Mouse (Mus musculus) c-Kit-positive CD71-positive TER-119-negative erythroid progenitor cells, embryonic 14.5 days (primary cell): Measurements from ENCODE around the gene Scn1a.
A peak's percentile ranks its signal among the peaks of the same experiment; 100 is the strongest.

Experiments
- DNase-seq: peaks from one replicate; pipeline ENCODE4 v3.0.0-alpha.2; 2013; ENCODE audit warnings: low read depth

Gene Scn1a

DNA sequence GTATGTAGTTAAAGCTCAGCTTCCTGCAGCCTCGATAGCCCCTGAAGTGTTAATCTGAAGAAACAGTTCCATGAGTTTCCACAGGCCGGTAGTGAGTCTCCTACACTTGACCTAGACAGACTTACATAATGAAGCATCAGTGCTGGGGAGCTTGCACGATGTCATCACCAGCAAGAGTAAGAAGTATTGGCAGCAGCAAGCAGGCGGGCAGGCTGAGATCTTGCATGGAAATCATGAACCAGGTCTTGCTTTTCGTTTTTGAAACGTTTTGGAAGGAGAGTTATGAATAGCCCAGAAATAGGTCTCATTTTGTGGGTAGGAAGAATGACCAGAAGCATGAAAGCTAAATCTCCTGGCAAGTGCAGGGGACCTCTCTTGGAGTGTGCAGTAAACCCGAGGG is at the start of gene Scn1a:
Gene Scn1a (minus strand): TSS at position 130 of the 400 bp plus-strand sequence.
- DNase-seq = no peak

DNA sequence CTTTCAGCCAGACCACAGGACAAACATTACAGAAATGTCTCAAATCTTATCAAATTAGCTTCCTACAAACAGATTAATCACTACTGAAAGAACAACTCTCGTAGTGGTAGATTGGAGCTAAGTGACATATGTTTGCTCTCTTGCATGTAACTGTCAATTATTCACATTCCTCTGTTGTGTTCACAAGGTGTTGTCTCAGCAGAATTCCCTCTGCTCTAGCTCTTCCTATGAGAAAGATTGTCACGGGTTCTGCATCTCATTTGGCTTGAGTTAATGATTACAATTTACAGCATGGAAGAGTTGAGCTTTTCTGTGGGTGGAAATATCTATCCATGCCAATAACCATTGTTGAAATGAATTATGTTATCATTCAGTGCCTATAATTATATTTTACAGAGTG is 37.8 kb upstream of the Scn1a start:
- DNase-seq = no peak

DNA sequence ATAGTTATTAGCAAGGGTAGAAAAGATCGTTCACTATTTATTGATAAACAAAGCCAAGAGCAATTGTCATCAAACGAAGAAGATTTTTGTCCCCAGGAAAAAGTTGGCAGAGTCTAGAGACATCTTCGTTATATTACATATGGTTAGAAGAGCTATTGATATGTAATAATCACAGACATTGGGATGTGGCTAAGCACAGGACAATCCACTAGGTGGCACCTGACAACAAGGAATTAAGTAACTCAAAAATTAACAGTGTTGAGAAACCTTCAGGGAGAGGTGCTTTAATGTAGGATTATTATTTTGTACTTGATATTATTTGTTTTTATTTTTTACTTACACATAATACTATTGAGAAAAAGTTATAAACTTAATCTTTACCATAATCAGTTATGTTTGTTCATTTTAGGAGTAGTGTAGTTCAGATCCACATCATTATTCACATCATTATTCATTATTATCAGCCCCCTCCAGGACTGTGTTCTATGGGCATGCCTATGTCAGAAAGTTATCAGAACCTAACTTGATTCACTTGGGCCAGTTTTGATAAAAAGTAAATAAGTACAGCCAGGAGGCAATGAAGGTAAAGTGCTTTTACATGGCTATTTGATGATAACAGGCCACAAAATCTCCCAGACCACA is 32.7 kb upstream of the Scn1a start:
- DNase-seq = no peak

DNA sequence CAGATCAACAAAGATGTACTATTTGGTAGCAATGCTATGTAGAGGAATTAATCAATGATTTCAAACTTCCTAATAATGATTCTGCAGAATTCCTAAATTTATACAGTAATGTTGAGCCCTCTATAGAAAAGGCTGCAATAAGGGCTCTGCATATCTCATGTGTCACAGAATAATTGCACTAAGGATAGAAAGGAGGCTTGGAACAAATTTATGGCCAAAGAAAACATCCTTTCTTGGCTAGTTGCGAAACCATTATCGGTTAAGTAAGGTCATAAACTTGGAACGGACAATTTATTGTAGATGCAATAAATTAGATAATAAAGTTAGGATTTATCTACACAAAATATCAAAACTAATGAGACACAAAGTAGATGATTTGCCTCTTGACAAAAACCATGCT is 24.8 kb upstream of the Scn1a start:
- DNase-seq = no peak

DNA sequence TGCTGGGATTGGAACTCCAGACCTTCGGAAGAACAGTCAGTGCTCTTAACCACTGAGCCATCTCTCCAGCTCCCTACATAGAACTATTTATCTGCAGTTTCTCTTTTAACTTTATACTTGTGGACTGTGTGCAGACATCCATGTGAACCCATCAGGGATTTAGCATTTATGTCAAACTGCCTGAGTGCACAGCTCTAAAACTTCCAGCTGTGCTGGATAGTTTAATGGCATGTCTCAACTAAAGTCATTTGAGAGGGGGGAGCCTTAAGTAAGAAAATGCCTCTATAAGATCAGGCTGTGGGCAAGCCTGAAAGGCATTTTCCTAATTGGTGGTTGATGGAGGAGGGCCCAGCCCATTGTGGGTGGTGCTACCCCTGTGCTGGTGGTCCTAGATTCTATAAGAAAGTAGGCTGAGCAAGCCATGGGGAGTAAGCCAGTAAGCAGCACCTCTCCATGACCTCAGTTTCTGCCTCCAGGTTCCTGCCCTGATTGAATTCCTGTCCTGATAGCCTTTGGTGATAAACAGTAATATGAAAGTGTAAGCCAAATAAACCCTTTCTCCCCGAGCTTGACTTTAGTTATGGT is 24.3 kb upstream of the Scn1a start:
- no peak for DNase-seq

DNA sequence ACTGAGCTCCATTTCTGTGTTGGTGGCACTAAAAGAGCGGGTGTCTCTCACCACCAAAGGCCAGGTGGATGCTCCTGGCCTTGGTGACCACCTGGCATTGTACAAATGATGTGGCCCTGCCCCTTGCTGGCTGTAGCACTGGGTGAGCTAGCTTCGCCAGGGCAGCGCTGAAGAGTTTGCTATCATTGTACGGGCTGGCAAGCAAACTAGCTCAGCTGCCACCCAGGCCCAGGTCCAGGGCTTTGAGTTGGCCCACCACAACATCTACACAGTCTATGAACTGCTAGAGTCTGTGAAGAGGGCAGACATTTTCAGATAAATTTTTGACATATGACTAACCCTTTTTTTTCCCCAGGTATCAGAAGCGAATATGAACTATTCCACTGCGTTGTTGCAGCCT is 23.3 kb upstream of the Scn1a start:
- DNase-seq = no peak

DNA sequence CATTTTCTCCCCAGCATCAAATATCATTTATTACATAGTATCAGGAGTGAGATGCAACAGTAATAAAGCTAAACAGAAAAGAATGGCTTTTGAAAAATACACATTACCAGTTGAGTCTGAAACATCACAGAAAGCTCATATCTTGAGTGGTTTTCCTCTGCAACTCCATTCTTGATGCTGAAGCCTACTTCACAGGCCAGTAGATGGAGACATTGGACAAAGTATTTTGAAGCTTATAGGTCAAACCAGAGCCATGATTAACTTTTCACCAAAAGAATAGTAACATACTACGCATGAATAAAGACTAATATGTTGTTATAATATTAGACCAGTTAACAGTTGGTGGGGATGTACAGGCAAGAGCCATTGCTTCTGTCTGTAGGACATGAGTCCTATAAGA is 21.8 kb upstream of the Scn1a start:
- DNase-seq = no peak

DNA sequence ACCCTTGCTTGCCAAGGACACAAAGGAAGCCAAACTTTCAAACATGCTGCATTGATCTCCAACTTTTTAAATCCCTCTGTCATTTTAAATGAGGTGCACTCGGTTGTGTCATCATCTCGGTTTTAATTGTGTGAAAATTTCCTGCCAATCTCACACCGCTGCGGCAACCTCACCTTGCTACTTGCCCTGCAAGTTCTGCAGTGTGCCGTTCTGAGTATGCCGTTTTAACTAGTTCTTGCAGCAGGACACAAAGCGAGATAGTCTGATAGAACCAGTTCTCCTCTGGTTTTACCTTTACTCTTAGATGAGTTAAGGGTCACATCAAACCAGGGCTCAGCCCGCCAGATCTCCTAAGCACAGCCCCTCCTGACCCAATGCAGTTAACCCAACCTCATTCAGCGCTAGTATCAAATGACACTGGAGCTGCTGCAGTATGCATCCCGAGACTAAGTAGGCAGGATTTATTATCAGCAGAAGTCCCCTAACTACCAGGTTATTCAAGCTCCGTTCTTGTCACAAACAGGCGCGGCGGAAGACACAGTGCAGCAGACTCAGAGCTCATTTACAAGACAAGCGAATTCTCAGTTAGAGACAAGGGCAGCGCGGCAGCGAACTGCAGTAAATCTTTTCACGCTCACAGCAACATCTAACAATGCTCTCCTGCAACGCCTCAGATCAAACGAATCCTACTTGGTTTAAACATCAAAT is 722 bp downstream of the Scn1a start:
- no peak for DNase-seq

DNA sequence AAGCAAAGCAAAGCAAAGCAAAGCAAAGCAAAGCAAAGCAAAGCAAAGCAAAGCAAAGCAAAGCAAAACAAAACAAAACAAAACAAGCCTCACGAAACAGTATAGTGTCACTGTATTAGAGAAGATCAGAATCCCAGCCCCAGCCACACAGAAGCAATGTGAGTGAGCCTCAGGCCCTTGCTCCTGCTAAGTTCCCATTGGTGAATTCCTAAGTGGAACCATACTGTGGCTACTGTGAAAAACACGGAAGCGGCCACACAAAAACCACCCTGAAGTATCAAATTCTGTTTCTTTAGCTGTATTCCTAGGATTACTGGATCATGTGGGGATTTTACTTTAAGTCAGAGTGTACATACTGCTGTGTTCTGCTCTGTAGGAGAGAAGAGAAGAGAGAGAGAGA is 4.4 kb downstream of the Scn1a start:
- DNase-seq = no peak

DNA sequence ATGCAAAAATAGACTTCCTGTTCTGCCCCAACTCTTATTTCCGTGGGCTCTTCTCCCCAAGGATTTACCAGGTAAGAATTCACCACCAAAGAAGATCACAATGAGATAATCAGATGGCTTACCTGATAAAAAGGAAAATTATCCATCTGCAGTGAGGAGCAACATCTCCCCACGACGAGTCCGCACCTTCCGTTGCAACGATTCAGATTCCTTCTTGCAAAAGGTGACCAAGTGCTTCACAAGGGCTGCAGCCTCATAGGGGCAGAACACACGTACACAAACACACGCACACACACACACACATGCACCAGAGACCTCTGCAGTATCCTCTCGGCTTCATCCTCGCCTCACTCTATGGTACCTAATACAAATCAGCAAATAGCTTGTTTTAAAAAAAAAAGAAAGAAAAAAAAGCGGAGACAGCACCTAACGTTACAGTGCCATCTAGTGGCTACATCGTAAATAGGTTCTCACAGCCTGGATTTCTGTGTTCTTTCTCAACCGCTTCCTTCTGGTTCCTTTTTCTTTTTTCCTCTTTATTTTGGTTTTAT is 30.8 kb downstream of the Scn1a start:
- peak; percentile 14 for DNase-seq

DNA sequence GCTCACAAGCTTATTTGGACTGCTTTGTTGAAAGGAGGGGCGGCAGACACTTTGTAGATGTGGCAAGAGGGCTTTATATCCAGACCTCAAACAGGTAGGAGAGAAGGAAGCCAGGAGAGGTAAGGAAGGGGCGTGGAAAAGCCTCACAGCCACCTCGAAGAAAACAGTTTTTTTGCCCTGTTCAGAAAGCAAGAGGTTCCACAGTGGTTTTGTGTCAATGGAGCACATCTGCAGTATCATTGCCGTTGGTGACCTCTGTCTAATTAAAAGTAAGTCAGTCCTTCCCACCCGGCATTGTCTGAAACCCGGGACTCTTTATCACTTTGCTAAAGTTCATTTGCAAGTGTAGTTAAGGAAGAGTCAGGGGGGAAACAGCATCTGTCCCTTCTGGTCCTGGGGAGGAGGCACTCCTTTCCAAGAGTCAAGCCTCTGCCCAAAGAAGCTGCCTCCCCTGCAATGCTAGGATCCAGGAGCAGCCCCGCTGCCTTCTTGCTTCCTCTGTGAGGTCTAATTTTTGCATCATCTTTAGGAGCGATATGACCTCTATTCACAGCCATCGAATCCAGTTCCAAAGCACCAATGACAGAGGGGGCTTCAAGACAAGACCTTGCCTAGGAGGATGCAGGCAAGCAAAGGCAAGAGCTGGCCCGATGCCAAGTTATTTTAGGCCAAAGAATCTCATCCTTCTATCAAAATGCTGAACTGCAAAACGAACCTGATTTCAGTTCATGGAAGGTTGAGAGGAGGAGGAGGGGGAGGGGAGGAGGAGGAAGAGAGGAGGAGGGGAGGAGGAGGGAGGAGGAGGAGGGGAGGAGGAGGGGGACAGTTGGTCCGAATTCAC is 31.5 kb downstream of the Scn1a start:
- no peak for DNase-seq

DNA sequence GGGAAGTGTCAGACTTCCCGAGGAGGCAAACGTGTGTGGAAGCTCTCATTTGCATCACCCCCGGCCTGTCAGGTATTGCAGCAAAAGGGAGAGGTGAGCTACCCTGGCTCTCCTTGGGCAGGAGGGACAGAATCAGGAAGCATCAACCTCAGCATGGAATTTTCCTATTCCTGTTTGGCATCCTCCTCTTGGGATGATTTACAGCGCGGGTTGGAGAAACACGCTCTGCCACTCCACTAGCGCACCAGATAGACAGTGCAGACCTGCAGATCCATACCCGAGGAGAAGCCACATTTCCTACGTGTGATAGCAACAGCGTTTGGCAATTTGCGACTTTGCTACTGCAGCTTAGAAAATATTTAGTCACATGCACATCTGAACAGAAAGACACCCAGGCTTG is 32.2 kb downstream of the Scn1a start:
- no peak for DNase-seq

DNA sequence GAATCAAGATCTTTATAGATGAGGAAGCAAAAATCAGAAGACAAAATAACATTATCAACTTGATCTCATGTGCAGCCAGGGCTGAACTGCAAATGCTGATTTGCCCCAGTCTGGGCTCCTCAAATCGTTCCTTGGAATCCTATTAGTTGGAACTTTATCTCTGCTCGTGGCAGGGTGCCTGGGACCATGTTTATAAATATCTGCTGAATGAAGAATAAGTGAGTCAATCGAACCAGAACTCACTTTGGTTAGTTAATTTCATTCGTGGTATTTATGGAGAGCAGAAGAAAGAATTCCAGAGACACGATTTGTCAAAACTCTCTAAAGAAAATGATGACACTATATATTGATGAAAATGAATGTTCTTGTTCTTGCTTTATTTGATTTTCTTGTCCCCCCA is 48.1 kb downstream of the Scn1a start:
- DNase-seq = no peak

DNA sequence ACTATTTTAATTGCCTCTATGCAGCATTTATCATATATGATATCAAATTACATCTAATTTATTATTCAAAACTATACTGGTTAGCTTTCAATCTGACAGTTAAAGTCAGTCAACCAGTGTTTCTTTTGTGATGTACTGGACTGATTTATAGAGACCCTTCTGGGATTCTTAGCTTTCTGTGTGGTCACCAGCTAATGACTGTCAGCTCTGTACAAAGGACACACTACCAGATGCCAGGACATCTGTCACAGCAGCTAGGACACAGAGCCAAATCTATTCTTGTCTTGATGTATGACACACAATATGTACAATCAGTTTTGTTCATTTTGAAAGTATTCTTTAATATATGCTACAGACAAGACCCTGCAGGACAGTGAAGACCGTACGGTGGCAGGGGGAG is 72.7 kb downstream of the Scn1a start:
- DNase-seq = no peak

DNA sequence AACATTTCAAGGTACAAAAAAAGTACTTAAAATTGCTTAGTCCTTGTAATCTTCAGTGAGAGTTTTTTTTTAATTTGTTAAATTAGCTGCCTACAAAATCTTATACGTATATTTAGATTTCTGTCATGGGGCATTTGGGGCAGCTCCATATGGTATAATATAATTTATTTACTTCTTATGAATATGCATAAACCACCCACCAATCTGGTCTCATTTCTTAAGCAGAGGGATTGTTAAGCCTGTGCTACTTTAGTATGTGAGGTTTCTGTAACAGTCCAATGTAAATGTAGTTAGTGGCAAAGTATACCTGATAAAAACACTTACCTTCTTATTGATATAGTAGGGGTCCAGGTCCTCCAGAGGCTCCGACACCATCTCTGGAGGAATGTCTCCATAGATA is 90.0 kb downstream of the Scn1a start:
- DNase-seq = no peak

DNA sequence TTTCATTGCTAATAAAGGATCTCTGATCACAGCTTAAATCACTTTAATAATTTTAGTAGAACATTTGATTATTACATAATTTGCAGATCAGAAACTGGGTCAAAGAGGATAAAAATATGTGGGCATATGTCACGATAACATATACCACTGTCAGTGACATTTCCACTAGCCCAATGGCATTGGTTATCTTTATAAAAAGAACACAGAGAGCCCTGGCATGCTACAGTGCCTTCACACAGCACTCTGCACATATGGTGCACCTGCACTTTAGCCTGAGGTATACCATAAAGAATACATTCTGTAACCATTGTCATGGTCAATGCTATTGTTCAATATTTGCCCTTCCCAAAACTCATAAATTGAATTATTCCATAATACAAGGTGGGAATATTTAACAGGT is 94.0 kb downstream of the Scn1a start:
- DNase-seq = no peak

DNA sequence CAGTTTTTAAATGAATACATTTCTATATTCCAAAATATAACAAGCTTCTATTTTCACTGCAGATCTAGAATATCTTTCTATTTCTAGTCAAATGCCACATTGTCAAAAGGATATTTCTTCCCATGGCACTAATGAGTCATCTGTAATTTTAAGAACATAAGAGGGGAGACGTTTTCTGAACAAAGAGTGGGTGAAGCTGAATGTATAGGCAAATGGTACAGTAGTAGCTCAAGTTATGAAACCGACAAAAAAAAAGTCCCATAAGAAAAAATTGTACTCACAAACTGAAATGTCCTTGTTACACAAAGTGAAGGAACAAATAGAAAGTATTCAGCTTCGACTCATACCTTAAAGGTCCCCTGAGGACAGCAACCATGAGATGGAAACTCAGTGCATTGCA is 94.5 kb downstream of the Scn1a start:
- DNase-seq = no peak

DNA sequence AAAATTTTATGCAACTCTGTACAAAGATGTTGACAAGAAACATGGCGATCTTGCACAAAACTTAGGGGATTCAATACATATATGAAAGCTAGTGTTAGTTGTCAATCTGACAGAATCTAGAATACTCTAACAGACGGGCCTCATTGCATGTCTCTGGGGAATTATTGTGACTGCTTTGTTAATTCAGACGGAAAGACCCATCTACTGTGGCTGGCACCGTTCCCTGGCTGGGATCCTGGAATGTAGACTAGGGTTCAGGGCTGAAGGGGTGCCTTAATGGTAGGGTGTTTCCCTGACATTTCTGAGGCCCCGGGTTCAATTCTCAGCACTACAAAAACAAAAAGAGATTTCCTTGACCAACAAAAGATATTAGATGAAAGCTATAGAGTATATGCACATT is 103.2 kb downstream of the Scn1a start:
- DNase-seq = no peak

DNA sequence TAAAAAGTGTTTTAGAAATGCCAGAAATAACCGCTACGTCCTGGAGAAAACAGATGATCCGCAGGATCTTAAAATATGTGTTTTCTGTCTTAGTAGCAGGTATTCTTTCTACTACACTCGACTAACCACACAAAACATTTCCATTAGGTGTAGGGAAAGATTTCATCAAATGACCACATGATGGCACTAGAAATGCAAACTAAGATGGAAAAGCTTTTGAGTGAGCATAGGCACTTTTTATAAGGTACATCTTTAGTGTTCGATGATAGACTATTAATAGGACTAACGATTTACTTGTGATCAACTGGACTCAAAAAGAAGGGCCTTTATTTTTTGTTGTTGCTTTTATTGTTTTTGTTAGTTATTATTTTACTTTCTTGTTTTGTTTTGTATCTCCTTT is 104.2 kb downstream of the Scn1a start:
- DNase-seq = no peak

DNA sequence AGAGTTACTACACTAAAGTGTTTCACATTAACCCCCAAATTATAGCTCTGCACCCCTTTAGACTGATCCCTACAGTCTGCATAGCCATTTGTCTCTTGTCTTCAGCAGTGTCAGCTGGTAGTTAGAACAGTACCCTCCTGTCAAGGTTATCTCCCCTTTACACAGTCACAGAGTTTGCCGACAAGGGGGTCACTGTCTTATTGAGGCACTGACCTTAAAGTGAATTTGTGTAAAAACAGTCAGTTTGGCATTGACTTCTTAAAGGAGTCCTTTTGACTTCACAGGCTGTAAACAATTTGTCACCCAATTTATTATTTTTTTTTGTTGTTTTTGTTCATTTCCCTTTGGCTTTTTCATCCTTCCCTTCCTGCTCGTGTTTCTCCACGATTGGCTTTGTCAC is 168.1 kb downstream of the Scn1a start:
- DNase-seq = no peak

DNA sequence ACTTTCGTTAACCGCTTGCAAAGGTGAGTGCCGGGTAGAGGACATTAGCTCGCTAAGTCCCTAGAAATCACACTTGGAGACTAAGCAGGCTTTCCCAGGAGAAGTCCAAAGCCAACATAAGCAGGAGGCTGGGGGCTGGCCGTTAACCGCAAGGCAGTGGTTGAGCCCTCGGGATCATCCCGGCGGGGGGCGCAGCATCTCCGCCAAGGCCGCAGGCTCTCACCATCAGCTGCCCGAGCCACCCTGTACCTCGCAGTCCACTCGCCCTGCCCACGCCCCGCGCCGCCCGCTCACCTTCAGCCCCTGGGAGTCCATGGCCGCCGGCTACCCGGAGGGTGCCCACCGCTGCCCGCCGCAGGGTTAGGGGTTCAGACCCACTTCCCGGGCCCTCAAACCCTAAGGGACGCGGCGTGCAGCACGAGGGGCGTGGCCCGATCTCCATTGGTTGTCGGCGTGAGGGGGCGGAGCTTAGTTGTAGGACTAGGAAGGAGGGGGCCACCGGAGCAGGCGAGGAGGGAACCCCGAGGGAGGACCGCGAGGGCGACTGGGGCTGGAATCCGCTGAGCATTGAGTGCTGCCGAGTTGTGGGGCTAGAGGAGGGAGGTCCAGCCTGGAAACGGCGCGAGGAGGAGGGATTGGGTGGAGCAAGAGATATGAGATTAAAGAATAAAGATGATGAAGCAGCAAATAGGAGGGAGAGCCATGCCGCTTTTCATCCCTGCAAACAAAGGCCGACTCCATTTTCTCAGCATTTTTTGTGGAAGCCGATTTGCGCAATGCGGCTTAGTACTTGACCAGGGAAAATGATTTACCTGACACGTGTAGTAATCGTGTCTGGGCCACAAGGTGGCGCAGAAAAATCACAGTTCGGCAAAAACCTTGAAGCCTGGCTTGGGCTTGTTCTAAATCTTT is 184.2 kb downstream of the Scn1a start, which contains the start of gene Ttc21b:
Gene Ttc21b (minus strand): TSS at position 398 of the 912 bp plus-strand sequence.
- DNase-seq = peak; percentile 70
